Mouse (Mus musculus): Measurements from ENCODE around the gene Stag2. TPM values are rescaled to one million over a fixed set of nuclear protein-coding genes. Genes with fewer than 3 reads are reported as not detected.

Gene Stag2
- 28.9 and 32.9 TPM in 2 replicates for polyA plus RNA-seq (2012; rRNA removed)

DNA sequence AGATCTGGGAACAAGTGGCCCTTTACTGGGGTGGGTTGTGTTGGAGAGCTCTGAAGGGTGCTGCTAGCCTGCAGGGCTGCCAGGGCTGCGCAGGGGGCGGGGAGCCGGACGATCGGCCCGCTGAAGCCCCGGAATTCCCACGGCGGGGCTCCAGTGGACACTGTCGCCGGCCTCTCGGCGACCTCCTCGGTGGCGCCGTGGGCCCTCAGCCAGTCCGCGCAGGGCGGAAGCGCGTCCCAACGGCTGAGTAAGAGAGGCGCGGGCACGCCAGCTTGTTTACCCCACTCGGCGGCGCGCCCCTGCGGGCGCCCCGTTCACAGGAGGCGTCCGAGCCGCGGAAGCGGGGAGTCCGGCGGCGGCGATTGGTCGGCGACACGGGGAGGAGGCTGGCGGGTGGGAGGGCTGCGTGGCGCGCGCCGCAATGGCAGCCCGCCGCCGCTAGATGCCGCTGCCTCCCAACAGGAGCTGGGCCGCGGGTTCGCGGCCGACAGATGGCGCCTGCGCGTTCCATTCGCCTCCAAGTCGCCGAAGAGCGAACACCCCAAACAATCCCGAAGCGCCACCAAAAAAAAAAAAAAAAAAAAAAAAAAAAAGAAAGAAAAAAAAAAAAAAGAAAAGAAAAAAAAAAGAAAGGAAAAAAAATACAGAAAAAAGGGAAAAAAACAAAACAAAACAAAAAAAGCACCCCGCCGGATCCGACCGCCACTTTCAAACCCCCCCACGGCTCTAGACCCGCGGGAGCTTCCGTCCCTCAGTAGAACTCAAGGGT, at the start of gene Stag2:
Gene Stag2, plus strand, starts transcription at position 530 of the 769 bp plus-strand sequence.
- DNase-seq (ENCODE audit: low spot score) = peak; percentile 75

DNA sequence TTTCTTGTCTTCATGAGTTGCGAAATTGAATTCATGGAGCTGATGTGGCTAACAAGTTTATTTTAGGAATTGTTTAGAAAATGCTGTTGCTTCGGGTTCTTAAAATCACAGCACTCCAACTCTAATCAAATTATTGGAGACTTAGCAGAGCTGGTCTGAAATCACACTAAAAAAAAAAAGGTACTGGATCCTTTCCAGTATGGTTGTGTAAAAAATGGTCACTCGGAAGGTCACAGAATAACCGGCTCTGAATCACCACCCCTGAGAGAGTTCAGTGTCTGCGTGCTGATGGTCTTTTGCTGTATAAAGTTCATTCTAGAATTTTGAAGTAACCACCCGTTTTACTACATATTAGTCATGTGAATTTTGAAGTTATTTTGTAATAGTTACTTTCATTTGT, 42.0 kb upstream of the Stag2 start:
- no peak for DNase-seq (ENCODE audit: low spot score)

GRCm38 (mm10) chrX:42110585-42110984, 38.5 kb upstream of the Stag2 start:
- DNase-seq (ENCODE audit: low spot score) = no peak

DNA sequence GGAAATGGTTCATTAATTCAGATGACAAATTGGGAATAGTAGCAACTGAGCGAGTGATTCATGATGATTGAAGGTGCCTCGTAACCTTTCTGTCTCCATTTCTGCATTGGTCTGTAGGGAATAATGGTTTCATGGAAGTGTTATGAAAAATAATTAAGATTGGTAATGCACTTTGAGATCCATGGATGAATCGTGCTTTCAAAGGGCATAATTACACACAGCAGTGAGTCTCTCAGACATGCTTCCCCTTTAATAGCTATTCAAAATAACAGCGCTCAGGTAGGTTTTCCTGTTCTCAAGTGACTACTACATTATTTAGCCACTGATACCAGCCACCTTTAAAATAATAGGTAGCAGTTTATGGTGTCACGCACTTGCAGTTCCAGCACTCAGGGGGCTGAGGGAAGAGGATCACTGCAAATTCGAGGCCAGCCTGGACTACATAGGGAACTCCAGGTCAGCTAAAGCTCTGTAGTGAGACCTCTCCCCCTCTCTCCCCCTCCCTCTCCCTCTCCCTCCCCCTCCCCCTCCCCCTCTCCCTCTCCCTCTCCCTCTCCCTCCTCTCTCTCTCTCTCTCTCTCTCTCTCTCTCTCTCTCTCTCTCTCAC, 29.6 kb upstream of the Stag2 start:
- DNase-seq (ENCODE audit: low spot score) = no peak

- DNase-seq (ENCODE audit: low spot score) = no peak
These were observed 24.0 kb upstream of the Stag2 start for GRCm38 (mm10) chrX:42124963-42125697.

DNA sequence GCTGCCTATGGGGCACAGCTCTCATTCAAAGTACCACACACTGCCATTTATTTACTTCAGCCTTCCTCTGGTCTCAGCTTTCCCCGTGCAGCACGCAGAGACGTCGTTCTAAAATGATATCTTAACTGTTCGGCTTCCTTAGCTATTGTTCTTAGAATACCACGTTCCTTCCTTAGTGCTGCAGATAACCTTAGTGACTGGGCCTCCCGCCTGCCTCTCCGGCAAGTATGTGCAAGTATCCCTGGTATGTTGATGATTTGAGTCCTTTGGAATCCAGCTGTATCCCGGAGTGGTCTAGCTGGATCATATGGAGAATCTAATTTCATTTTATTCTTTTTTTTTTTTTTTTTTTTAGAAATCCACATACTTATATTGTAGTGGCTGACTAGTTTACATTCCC, 9.2 kb upstream of the Stag2 start:
- no peak for DNase-seq (ENCODE audit: low spot score)

DNA sequence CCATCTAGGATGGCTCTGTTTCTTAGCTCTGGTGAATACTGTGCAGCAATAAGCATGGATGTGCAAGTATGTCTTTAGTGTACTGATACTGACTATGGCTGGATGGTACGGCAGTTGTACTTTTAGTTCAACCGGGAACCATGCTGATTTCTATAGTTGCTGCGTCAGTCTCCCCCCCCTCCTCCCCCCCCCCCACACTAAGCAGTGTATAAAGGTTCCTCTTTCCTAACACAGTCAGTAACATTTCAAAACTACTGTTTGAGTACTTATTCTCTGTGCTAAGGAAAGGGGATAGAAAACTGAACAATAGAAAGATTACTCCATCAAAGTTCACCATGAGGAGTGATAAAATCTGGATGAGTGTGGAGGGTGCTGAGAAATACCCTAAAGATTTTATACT, 6.5 kb upstream of the Stag2 start:
- DNase-seq (ENCODE audit: low spot score) = no peak

DNA sequence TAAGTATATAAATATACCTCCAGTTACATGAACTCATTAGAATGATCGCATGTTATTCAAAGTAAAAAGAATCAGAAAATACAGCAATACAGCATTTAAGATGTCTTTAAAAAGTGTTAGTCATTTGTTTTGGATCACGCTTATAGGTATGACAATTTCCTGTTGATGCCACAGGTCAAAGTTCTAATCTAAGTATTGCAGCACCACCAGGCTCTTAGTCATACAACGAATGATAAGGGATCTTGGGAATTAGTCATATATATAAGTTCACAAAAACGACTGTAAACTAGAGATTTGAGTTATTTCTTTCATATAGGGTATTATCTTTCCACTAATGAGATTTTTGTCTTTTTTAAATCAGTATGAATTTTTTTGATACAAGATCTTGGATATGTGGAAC, 5.1 kb upstream of the Stag2 start:
- no peak for DNase-seq (ENCODE audit: low spot score)

GRCm38 (mm10) chrX:42148016-42148451, 1.1 kb upstream of the Stag2 start:
- no peak for DNase-seq (ENCODE audit: low spot score)

GRCm38 (mm10) chrX:42149557-42150345, 634 bp downstream of the Stag2 start:
- peak; percentile 43 for DNase-seq (ENCODE audit: low spot score)

DNA sequence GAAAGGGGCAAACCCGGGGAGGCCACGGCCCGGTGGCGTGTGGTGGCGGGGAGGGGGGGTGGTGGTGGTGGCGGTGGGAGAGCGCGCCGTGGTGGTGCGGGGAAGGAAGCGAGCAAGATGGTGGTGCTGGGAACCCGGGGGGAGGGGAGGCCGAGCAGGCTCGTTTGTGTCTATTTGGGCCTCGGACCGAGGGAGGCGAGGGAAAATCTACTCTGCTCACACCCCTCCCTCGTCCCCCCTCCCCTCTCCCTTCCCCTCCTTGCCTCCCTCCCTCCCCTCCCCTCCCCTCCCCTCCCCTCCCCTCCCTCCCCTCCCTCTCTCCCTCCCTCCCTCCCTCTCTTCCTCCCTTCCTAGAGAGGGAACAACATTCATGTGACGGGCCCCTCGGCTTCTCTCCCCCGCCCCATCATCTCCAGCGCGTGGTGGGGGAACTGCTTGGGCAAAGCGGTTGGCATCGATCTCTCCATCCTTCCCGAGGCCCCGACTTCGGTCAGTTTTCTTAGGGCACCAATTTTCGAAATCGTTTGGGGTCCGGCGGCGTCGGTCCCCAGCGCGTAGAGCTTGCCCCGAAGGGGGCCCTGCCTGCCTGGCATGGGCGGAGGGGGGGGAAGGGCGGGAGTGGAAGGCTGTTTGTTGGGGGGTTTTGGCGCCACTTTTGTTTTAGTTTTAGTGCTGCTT, 1.4 kb downstream of the Stag2 start:
- DNase-seq (ENCODE audit: low spot score) = peak; percentile 53

DNA sequence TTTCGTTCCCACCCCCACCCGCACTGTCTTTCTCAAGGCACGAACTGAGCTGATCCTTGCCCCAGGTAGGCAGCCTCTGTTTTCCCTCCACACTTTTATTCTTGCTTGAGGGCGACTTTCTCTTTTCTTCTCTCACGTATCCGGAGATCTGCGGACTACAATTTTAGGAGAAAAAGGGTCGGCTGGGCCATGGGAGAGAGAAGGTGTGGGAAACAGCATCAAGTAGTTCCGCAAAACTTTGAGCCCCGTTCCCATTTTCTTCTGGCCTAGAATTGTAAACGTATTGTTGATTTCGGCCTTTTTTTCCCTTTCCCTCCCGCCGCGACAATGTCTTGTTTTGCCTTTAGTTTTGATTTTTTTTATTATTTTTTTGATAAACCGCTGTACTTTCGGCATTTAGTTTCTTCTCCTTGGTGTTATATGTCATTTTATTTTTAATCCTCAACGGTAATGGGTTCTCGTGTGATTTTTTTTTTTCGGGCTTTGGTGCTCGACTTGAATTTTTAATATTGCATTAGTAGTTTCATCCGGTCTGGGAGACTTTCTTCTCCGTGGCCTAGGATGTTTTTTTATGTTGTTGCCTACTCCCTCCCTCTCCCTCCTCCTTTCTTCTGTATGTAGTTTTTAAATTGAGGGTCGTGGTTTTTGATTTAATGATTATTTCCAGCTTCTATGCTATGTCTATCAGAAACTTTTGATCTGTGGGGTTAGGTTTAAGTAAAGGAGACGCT, 2.1 kb downstream of the Stag2 start:
- DNase-seq (ENCODE audit: low spot score) = no peak

GRCm38 (mm10) chrX:42151903-42152369, 2.8 kb downstream of the Stag2 start:
- peak; percentile 33 for DNase-seq (ENCODE audit: low spot score)

DNA sequence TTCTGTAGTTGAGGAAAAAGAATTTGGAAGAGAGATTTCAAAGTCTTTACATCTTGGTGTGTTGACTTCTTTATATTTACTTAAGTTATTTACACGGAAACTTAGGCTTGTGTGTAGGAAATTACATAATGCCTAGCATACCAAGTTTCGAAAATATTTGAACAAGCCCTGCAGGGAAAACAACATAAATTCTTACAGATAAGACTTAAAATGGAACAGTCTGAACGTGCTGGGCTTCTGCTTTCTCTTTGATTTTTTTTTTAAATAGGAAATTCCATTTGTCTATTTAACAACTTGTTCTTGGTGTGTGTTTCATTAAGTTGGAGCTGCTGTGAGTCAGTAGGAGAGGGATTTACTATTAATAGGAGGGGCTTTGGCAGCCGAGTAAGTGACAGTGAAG, 3.9 kb downstream of the Stag2 start:
- DNase-seq (ENCODE audit: low spot score) = no peak

DNA sequence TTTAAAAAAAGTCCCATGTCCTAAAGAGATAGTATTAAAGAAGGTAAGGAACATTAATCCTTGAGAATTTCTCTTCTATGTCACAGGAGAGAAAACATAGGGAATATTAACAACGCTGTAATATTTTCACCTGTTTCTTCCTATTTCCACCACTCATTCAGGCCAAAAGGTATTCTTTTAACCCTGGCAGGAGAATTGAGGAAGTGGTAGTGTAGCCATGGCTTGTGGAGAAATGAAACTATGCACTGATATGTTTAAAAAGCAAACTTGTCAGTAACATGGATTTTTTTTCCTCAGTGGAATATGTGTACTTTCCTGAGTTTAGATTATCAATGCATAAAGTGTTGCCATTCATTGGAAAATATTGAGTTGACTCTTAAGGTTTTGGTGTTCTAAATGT, 16.3 kb downstream of the Stag2 start:
- no peak for DNase-seq (ENCODE audit: low spot score)

GRCm38 (mm10) chrX:42170811-42171210, 21.7 kb downstream of the Stag2 start:
- DNase-seq (ENCODE audit: low spot score) = no peak

DNA sequence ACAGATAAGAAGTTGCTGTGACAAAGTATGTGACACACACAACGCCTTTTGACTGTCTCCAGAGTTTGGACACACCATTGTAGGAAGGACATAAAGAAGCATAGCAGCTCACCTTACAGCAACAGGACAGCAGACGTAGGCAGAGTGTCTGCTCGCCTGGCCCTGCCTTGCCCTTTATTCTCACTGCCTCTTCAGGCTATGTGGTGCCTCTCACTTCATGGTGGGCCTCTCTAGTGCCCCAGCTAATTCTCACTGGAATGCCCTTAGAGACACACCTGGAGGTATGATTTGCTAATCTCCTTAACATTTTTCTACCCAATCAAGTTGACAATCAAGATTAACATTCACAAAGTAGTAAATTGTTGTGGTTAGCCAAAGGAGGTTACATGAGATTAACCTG, 38.5 kb downstream of the Stag2 start:
- DNase-seq (ENCODE audit: low spot score) = no peak

GRCm38 (mm10) chrX:42188825-42189426, 39.8 kb downstream of the Stag2 start:
- no peak for DNase-seq (ENCODE audit: low spot score)

GRCm38 (mm10) chrX:42194608-42195007, 45.5 kb downstream of the Stag2 start:
- DNase-seq (ENCODE audit: low spot score) = no peak

DNA sequence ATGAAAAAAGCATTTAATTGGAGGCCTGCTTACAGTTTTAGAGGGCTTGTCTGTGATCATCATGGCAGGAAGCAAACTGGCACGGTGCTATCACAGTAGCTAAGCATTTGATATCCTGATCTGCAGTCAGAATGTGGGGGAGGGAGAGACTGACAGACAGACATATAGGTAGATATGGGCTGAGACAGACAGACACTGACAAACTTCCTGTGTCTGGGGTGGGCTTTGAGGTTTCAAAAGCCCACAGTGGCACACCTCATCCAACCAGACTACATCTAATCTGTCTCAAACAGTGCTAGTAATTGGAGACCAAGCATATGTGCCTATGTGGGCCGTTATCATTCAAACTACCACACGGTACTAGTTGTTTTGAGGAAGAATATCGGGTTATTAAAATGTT, 53.4 kb downstream of the Stag2 start:
- DNase-seq (ENCODE audit: low spot score) = no peak

All from urinary bladder, adult 2 months (tissue).